Mouse (Mus musculus): ENCODE measurements around the gene Ucn3.

- TF ChIP-seq POLR2A (IDR thresholded peaks at IDR 0.05; ENCODE audit: insufficient read depth, low read depth, low read length) (no peak), CTCF (IDR thresholded peaks at IDR 0.05; ENCODE audit: insufficient read depth, low read depth, low read length) (no peak)
Observed at GRCm38 (mm10) chr13:3899301-3899700, 45.8 kb downstream of the Ucn3 start.

All from olfactory bulb, adult 2 months (tissue).